Mouse (Mus musculus) megakaryocyte, embryonic 14.5 days (primary cell): ENCODE results near the gene Ftsj3.

Experiments used
- FLI1 ChIP-seq: IDR thresholded peaks from 2 replicates; pipeline ENCODE4 v1.6.1; 2012; ENCODE audit warnings: low read length, inconsistent platforms, mixed read lengths
- GATA1 ChIP-seq: IDR thresholded peaks from 3 replicates; pipeline ENCODE4 v1.6.1; 2012; ENCODE audit warnings: mixed read lengths, low read length, inconsistent platforms, borderline replicate concordance

DNA sequence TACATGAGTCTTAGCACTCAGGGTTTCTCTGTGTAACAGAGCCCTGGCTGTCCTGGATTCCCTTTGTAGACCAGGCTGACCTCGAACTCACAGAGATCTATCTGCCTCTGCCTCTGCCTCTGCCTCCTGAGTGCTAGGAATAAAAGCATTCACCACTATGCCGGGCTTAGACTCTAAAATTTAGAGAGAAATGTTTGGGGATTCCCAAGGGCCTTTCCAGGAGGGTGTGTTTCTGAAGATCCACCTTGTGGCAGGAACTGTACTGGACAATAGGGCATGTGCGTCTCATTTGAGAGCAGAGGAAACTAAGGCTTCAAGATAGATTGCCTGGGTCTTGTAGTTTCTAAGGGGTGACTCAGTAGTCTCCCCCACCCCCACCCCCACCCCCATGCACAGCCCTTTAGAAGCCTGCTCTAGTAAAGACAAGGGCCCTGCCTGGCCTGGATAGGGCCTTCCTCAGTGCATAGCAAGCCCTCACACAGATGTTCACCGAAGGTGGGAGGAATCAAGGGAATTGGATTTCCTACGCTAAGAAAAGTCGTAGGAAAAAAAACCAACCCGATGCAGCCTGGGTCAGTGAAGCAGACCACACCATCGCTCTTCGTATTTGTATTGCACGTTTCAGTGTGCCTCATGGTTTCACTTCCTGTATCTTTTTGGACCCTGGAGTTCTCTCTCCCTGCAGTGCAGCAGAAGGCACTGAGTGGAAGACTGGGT is 49.6 kb upstream of the Ftsj3 start:
- TF ChIP-seq GATA1 = no peak
- no peak for TF ChIP-seq FLI1
